Mouse (Mus musculus) telencephalon, adult 2 months (tissue): ENCODE results near the gene Olfr705.
"Not testable (repeated sequence)": the region's sequence is repeated elsewhere in the genome, so short reads cannot be mapped to it uniquely, and the experiment has no call there.

Source experiments
- DNase-seq: peaks from one replicate; pipeline ENCODE4 v3.0.0-alpha.2; 2011; ENCODE audit warnings: low read depth, low spot score

Gene Olfr705

DNA sequence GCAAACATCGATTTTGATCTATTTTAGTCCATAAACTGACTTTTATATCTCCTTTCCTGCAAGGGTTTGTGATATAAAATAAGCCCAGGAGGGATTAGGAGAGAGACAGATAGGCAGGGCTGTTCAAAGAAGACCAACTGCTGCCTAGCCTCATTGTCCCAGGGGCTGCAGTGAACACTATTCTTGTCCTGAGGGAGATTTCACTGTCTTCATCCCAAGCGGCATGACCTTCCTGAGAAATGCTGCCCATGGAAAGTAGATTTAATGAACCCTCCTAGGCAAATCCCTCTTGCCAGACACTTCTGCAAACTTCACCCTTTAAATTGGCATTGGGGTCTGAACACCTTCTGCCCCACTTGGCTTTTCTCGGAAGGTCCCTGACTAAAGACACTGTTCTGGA lies at the start of gene Olfr705:
TSS of gene Olfr705 (minus strand) at position 101 of the 400 bp plus-strand sequence.
- DNase-seq, result no peak

DNA sequence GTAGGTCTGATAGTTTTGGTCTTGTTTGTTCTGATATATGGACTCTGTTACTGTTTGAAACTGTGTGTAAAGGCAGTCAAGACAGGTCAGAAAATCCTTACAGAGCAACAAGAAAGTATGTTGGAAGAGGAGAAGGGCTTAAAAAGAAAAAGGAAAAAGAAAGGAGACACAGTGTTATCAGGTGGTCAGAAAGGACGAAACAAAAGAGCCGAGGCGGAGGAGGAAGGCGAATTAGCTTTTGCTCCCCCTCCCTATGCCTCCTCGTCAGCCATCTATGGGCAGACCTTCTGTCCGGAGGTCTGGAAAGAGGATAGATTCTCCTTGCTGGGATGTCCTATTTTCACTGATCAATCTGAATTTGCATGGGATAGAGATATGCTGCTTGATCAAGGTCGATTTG lies 44.3 kb upstream of the Olfr705 start:
- DNase-seq, result not testable (repeated sequence)

DNA sequence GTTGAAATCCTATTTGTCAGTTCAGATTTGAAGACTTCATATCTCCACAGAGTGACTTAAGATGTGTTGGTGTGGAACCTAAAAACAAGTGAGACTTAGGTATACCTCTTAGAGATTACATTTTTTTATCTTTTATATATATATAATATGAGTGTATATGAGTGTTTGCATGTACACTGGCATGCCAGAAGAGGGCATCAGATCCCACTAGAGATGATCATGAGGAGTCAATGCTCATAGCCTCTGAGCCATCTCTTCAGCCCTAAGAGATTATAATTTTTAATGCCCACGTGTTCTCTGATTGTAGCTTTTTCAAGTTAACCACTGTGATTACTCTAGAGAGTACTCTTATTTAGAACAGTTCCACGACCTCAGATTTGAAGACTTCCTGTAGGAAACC lies 31.0 kb upstream of the Olfr705 start, which contains the start of gene Olfr1532-ps1:
TSS of gene Olfr1532-ps1 (plus strand) at position 326 of the 400 bp plus-strand sequence.
- DNase-seq, result no peak

DNA sequence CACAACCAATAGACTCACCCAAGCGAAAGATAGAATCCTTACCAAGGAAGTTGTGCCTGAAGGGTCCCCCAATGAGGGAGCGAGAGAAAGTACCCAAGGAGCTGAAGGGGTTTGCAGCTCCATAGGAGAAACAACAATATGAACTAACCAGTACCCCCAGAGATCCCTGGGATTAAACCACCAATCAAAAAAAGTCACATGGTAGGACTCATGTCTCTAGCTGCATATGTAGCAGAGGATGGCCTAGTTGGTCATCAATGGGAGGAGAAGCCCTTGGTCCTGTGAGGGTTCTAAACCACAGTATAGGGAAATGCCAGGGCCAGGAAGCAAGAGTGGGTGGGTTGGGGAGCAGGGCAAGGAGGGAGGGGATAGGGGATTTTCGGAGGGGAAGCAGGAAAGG lies 24.4 kb upstream of the Olfr705 start, which contains the start of gene Olfr707:
TSS of gene Olfr707 (minus strand) at position 101 of the 400 bp plus-strand sequence.
- not testable (repeated sequence) for DNase-seq

DNA sequence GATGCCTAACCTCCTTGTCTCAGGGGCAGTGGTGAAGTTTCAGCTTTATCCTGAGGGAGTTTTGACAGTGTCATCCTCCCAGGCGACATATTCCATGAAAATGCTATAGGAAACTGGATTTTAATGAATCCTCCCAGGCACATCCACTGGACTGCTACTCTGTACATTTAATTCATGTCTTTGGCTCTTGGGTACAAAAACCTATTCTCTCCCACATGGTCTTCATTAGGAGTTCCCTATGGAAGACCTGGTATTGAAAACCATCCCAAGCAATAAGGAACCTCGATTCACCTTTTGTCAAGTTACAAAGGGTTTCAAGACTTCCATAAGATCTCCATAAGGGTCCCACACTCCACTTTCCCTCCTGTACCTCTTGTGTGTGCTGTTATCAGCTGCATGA lies 11.4 kb upstream of the Olfr705 start, which contains the start of gene Olfr706:
TSS of gene Olfr706 (minus strand) at position 101 of the 400 bp plus-strand sequence.
- DNase-seq, result no peak

DNA sequence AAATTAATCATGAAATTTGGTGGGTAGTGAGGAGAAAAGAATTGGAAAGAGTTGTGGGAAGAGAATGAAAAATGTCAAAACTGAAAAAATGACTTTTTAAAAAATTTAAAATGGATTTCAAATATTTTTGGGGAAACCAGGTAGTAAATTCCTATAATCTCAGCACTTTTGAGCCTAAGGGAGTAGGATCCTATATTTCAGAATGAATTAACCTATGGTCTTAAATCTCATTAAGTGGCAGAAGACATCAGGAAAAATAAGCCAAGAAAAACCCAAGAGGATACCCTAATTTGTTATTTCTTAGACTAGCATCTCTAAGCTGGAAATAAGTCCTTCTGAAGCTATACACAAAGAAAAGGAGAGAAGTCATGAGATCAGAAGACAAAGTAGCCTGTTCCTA lies 13.8 kb downstream of the Olfr705 start, which contains the start of gene Olfr704:
TSS of gene Olfr704 (plus strand) at position 301 of the 400 bp plus-strand sequence.
- DNase-seq, result no peak

DNA sequence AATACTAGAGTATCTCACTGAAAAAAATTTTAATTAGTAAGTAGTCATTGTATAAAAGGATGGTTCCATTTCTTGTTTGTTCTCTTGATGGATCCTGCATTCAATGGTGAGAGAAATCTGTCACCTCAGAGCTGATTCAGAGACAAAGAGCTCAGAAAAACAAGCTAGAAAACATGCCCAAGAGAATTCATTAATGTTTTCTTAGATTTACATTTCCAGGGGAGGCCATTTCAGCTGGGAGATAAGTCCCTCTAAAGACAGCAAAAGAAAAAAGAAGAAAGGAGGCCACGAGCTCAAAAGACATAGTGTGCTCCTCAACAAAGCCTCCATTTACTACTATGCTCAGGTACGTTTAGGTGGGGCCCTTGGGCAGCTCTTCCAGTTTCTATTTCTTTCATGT lies 33.6 kb downstream of the Olfr705 start, which contains the start of gene Olfr703:
TSS of gene Olfr703 (plus strand) at position 301 of the 400 bp plus-strand sequence.
- DNase-seq, result no peak

DNA sequence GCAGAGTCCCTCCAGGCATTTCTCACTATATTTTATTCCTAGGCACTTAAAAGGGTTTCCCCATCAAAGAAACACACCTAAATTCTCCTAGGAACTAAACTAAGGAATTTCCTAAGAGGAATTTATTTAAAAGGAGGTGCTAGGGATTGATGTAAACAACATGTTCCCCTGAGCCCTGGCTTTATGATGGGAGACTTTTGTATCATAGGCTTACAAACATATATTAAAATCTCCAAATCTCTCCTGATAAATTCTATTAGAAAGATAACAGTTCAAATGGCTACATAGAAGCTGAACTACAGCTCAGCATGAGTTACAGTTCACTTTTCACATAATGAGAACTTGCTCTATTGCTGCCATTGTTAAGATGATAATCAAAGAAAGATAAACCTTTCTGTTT lies 42.9 kb downstream of the Olfr705 start, which contains the start of gene Olfr702:
TSS of gene Olfr702 (minus strand) at position 101 of the 400 bp plus-strand sequence.
- DNase-seq, result no peak
